Mouse (Mus musculus) left cerebral cortex, postnatal 36 days (tissue): ENCODE results near the gene Nf2. TPM values are rescaled to one million over a fixed set of nuclear protein-coding genes. Genes with fewer than 3 reads are reported as not detected.
"Not testable (repeated sequence)": the region's sequence is repeated elsewhere in the genome, so short reads cannot be mapped to it uniquely, and the experiment has no call there.

Experiments
- DNase-seq, 2 experiments: peaks; one replicate each; pipeline ENCODE4 v3.0.0; 2021 to 2022; ENCODE audit warnings: low spot score in 2 of 2, mixed read lengths in 1 of 2
- intact Hi-C: fragments of 180-260 bp; cut with DNase I; formaldehyde crosslinking; loops from one replicate; pipeline ENCODE4 v1.15.1; 2025
- total RNA-seq, 2 experiments: library from RNA; stranded (reverse); gene quantifications; 2 replicates each; pipeline ENCODE4 v1.2.3; 2021

The Nf2 gene
- total RNA-seq, 2 experiments from 2014 or later = 73.3 to 75.0 TPM

DNA sequence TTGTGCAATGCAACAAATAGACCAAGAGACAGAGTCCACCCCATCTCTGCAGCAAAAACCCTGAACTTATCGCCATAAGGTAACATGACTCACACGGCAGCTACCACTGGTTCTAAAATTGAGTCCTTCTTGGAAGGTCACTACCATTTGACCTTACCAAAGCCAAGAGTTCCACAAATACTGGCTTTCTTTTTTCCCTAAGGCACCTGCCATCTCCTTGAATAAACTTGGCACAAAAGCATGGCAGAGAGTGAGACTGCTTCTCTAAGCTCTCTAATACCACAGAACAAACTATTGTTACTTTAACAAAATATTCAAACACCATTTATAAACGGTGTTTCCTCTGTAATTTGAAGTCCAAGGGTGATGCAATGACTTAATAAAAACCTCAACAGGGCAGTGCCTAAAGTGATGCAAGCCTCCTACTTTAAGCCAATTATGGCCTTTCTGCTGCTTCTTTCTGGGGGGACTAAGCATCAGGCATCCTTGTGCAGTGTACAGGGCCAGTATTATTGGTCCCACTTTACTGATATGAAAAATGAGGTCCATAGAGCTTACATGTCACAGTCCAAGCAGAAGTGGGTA, 8.3 kb downstream of the Nf2 start:
- DNase-seq = no peak
- intact Hi-C loops = no loop called here

DNA sequence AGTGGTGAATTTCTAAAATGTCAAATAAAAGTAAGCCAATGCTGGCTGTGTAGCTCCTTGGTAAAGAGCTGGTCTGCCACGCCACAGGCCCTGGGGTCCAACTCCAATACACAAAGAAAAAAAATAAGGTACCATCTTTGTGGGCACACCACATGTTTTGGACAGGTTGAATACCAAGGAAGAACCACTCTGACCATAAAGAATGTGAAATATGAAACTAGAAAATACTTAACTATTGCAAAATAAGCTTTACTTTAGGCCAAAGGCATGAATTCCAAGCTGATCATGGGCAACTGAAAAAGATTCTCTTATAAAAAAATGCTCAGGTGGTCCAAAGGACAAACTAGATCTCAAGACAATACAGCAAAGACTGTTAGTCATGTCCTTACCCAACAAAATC, 11.1 kb downstream of the Nf2 start:
- no peak for DNase-seq
- intact Hi-C loops = loop anchor here (10.0 kb wide), 1 partner anchor 333 kb away; no protein-coding TSS in a partner anchor

DNA sequence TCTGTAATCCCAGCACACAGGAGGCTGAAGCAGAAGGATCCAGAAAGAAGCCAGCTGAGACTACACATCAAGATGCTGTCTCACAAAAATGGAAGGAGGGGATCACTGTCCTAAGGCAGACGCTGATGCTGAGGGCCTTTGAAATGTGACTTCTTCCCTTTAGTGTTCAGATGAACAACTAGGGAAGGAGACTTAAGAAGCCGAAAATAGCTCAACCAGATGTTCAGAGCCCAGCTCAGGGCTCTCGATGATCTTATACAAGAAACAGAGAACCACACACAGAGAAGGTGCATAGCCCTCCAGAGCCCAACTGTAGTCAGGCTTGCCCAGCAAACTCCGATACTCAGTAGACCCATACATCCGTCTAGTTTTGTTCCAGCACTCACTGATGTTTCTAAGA, 12.0 kb downstream of the Nf2 start:
- intact Hi-C loops = loop anchor here (10.0 kb wide), 1 partner anchor 333 kb away; no protein-coding TSS in a partner anchor
- DNase-seq = no peak

DNA sequence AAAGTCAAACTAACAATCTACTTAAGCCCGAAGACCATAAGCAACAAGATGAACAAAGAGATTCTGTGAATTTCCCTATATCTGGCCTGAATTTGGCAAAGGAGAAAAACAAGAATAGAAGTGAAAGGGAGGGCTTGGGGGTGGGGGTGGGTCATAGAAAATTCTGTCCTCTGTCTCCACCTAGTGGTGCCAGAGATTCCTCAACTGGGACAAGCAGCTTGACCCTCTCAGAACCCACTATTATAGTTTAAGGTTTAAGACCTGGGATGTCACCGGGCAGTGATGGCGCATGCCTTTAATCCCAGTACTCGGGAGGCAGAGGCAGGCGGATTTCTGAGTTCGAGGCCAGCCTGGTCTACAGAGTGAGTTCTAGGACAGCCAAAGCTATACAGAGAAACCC, 12.6 kb downstream of the Nf2 start:
- intact Hi-C loops = loop anchor here (10.0 kb wide), 1 partner anchor 332 kb away; no protein-coding TSS in a partner anchor
- DNase-seq = peak in 1 of 2 experiments; percentile 15

DNA sequence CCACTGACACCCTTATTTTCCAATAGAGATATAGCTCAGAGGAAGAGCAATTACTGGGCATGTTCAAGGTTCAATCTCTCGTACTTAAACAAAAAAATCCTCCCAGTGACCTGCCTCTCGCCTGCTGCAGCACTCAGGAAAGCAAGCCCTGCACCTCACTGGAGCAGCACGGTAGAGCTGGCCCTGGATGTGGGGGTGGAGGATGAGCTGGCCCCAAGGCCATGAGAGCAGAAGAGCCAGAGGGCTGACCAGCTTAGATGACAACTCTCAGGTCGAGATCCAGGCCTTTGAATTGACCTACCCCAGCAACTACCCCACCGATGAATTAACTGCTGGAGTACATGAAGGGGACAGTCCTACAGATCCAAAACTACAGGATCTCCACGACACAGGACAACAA, 13.9 kb downstream of the Nf2 start:
- no peak for DNase-seq
- intact Hi-C loops = loop anchor here (10.0 kb wide), 1 partner anchor 331 kb away; no protein-coding TSS in a partner anchor

DNA sequence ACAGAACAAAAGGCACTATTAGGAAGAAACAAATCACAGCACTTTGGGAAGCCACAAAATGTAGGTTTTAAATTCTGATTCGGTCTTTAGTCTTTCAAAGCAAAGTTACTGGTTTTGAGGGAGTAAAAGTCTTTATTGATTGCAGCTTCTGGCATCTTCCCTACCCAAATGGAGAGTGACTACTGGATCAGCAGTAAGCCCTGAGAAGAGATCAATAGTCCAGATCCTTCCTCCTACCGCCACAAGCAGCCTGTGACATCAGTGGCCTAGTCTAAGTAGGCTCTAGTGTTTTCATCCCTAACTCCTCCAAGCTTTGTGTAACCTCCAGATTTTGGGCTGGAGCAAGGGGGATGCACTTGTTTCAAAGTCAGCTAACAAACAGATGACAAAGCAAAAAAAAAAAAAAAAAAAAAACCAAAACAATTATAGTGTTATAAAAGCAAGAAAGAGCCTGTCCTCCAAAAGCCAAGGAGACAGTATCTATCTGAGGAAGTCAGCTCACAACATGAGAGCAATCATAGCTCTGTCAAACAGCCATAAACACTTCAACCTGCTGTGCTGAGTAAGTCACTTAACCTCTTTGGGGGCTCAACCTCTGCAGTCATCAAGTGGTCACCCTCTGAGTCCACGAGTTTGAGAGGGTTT, 15.9 kb downstream of the Nf2 start:
- intact Hi-C loops = loop anchor here (10.0 kb wide), 1 partner anchor 329 kb away; no protein-coding TSS in a partner anchor
- no peak for DNase-seq

DNA sequence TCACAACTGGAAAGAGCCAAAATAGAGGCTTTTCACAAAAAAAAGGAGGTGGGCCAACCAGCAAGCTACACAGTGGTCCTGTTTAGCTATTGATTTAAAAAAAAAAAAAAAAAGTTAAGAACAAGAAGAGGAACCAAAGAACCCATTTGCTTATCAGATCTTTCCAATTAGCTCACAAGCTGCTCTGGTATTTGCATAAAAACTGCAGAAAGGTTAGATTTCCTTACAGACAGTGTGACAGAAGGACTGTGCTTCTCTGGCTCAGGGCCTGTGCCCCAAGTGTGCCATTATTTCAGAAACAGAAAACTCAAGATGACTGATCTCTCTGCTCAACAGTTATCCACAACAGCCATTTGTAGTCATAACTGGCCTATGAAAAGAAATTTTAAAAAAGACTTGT, 18.3 kb downstream of the Nf2 start:
- intact Hi-C loops = loop anchor here (10.0 kb wide), 1 partner anchor 326 kb away; no protein-coding TSS in a partner anchor
- DNase-seq = no peak

DNA sequence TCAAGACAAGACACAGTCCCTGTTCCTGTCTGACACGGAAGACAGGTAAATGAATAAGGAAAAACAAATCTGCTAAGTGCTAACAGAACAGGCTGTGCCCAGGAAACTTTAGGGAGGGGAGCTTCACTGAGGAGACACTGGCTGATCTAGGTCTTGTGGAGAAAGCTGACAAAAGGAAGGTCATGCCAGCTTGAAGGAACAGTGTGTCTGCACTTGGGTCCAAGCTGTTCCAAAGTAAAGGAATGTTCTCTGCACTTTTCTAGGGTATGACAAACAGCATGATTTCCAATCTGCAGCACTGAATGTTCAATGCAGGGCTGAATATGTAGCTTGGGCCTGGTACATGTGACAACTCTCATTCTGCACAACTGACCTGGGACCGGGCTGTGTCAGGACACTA, 21.4 kb downstream of the Nf2 start:
- no peak for DNase-seq
- intact Hi-C loops = no loop called here

DNA sequence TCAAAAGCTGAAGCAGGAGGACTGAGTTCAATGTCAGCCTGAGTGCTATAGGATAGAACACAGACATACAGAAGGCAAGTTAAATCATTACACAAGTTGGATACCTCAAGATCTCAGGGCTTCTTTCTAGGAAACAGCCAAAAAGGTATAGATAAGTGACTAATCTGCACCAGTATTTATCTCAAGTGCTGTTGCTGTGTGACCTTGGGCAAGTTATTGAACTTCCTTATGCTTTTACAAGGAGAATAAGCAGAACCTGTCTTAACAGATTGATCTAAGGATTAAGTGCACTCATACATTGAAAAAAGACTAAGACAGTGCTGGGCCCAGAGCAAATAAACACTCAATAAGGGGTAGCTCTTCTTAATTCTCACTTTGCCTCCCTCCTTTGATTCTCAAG, 22.0 kb downstream of the Nf2 start:
- intact Hi-C loops = no loop called here
- no peak for DNase-seq

DNA sequence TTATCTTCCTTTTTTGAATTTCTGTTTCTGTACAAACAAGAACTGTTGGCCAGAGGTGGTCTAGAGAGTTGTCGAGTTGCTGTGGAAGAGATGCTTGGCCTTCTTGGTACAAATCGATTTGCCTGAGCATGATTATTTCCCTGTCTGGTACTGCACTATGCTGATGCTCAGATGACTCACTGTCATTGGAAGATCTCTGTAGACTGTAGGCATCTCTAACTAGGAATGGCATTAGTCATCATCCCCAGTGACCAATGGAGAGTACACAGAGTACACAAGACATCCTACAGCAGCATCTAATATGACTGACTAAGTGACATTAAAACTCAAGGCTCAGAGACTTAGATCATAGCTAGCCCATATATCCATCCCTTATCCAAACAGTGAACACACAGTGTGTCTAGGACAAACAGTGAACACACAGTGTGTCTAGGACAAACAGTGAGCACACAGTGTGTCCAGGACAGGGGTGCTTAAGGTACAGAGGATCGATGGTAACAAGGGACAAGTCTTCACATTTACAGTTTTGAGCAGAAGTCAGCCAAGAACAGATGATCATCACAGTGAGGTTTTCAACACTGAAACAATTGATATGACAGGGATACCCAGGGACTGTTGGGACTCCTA, 23.1 kb downstream of the Nf2 start:
- intact Hi-C loops = no loop called here
- DNase-seq = no peak

DNA sequence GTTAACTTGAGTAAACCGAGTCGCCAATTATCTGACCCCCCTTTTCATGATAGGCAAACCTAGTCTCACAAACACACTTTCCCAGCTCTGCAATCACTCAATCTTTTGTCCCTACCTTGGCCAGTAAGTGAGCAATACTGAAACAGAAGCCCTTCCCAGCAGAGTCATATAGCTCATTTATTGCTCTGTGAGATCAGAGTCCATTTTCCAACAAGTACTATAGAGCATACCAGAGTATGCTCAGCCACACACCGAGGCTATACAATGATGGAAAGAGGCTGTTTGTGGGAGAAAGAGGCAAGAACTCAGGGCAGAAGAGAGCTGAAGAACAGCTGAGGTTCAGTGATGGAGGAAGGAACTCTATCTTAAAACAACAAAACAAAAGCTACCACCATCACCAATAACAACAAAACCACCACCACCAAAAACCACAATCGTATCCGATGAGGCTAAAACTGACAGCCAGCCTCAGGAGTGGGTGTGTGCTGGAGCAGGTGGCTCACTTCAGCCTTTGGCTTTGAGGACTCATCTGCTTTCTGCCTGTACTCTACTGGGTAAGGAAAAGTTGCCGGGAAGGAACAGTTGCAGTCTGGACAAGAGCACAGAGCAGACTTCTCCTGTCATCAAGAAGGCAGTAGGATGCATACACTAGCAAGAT, 25.6 kb downstream of the Nf2 start:
- DNase-seq = no peak
- intact Hi-C loops = loop anchor here (5.0 kb wide), 1 partner anchor 386 kb away; no protein-coding TSS in a partner anchor

DNA sequence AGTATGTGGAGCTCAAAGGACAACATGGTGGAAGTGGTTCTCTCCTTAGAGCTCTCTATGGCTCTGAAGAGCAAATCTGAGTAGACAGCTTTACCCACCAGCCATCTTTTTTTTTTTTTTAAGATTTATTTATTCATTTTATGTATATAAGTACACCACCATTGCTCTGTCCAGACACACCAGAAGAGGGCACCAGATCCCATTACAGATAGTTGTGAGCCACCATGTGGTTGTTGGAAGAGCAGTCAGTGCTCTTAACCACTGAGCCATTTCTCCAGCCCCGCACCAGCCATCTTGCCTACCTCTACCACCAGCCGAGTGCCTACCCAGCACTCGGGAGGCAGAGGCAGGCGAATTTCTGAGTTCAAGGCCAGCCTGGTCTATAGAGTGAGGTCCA, 26.9 kb downstream of the Nf2 start:
- intact Hi-C loops = loop anchor here (5.0 kb wide), 1 partner anchor 385 kb away; no protein-coding TSS in a partner anchor
- not testable (repeated sequence) for DNase-seq

DNA sequence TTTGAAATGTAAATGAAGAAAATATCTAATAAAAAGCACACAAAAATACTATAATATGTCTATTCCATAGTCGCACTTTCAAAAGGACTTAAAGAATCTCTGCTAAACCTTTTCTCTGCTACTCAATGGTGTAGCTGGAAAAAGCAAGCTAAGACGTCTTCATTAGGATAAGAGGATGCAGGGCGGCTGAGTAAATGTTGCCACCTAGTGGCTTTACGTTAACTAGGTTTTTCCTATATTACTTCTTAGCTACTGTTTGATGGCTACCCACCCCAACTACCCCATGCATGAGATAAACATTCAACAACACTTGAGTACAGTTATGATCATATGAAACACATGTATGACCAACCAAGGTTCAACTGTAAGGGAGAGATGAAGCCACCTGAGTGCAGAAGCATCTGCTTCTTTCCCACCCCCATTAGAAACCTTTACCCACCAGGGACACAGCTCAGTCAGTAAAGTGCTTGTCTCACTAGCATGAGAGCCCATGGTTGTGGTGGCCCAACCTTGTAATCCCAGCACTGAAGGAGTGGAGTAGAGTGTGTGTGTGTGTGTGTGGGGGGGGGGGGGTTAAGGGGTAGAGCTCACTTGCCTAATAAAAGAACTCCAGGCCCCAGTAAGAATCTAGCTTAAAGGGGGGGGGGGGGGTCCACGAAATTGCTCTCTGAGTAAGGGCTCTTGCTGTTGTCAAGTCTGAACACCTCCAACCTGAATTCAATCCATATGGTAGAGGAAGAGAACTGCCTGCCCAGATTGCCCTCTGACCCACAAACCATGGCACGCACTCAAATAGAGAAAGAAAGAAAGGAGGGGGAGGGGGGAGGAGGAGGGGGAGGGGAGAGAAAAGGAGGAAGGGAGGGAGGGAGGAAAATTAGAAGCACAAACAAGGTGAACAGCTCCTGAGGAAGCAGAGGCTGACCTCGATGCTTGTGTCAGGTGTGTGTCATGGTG, 27.6 kb downstream of the Nf2 start:
- DNase-seq = no peak

DNA sequence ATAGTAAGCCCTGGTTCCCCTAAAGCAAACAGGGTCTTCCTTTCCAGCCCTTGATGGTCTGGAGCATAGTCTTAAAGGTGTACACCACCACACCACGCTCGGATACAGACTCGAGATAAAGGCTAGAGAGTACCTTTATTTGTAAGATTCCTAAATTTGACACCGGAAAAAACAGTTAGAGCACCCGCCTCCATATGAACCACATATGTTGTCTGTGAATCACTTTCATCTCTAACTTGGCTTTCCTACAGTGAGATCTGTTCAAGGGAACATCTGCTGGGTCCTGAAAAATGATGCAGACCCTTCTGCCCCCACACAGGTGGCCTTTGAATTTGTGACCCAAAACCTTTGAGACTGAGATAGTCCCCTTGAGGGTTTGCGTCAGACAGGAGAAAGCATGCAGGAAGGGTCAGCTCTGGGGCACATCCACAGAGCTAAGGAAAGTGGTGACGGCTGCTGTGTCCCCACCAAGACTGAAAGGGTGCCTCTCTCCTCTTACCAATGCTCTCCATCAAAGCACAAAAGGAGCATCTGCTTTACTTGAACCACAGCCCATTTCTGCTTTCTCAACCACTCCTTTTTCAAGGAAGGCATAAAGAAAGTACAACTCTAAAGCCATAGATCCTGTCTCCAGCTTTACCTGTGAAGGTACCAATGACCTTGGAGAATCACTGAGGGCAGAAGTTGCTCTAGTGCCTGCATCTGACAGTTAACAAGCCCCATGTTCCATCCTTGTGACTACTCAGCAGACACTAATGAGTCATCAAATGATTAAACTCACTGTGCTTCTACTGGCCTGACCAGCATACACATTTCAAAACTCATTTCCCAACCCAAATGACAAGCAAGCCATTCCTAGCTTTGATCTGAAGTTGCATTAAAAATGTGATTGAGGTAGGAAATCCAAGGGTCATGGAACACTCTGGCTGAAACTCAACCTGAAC, 34.6 kb downstream of the Nf2 start:
- DNase-seq = peak in 1 of 2 experiments; percentile 27
- intact Hi-C loops = no loop called here

More for the DNA sequence above, 27.6 kb downstream of the Nf2 start:
- intact Hi-C loops = loop anchor here (5.0 kb wide), 1 partner anchor 384 kb away; no protein-coding TSS in a partner anchor

DNA sequence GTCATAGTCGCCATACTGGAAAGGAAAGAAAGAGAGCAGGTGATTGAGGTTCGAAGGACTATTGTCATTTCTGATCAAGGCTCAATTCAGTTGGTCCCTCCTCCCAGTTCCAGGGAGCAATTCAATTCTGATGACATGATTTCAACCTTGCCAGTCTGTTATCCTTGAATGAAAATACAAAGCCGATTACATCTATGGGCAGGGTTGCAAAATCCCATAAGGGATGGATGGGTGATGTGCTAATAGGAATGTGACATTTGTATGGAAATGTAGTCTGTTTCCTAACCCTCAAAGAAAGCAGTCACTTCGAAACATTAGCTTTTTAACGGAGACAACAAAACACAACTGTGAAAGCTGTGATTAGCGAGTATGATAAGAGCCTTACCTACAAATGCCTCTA, 41.0 kb downstream of the Nf2 start:
- intact Hi-C loops = no loop called here
- DNase-seq = no peak

DNA sequence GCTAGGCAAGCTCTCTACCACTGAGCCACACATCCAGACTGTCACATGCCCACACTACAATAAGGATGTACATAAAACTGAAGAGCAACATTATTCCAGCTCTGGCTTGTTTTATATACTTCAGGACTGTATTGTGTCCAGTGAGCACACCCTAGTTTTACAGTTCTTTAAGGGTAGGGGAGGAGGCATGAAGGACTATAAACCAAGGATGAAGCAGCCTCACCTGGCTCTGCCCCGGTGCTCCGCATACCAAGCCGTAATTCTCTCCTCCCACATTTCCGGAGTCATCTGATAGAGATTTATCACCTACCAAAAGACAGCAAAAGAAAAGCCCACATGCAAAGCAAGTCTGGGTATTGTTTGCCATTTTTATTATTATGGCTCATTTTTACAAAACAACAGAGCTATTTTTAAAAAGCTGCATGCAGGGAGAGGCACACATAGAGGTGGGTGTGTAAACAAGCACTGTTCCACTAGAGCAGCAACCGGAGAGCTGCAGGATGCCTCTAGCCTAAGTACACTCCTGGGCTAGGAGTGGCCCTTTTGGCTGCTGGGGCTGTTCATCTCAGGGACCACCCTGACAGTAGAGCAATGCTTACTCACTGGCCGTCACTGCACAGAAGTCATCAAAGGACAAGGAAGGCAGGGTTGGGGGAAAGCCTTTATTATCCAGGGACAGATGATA, 43.2 kb downstream of the Nf2 start:
- intact Hi-C loops = no loop called here
- DNase-seq = no peak

DNA sequence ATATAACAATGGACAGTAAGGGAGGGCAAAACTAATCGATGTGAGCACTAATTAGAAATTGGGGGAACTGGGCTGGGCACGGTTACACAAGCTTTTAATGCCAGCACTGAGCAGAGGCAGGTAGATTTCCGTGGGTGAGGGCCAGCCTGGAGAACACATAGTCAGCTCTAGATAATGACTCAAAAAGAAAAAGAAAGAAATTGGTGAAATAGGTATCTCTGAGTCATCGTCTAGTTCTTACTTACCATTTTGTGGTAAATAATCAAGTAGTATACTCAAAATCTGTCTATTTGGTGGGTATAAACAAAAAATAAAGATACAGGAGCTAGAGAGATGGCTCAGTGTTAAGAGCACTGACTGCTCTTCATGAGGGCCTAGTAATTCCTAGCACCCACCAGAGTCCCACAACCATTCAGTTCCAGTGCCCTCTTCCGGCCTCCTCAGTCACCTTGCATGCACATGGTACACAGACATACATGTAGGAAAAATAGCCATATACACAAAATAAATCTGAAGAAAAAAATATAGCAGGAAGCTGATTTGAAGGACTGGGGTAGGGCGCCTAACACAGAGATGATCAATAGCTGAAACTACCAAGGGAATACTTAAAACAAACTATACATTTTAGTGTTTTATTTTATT, 44.3 kb downstream of the Nf2 start:
- no peak for DNase-seq
- intact Hi-C loops = no loop called here
